Mouse (Mus musculus): ENCODE measurements at regions not wholly inside any gene's neighbourhood (a gene's known extent, or its start where the extent isn't known, plus 50 kb on each side); places are given as distances from the start of the nearest gene placed in this dataset.

DNA sequence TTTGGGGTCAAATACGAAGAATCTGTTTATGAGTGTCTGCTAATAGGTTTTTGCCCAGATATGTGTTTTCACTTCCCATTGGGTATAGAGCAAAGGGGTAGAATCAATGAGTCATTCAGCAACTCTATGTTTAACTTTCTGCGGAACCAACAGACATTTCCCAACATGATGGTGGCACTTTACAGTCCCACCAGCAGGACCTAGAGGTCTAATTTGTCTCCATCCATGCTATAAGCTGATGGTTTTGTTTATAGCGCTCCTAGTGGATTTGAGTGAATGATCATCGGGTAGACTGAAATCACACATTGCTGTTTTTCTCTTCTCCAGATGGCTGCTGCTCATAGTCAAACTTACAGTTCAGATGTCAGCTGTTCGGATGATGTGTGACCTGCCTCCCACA, 99.7 kb upstream of the Arid5b start:
- H3K27me3 ChIP-seq (ENCODE audit: control insufficient read depth, insufficient read depth, insufficient read length), result no peaks in the 10 kb centered on the region
- H3ac ChIP-seq (ENCODE audit: control insufficient read depth, insufficient read length, low read depth), result no peak overlapping the region
- no peaks in the 10 kb centered on the region for H3K36me3 ChIP-seq (ENCODE audit: control insufficient read depth, insufficient read depth)
- H3K79me3 ChIP-seq (ENCODE audit: low read depth), result no peaks in the 10 kb centered on the region
- TF ChIP-seq USF1 (IDR thresholded peaks at IDR 0.05; ENCODE audit: low read depth), result no peak
- TF ChIP-seq CEBPB (IDR thresholded peaks at IDR 0.05; ENCODE audit: low read depth), result no peak
- no peak for TF ChIP-seq MAX (IDR thresholded peaks at IDR 0.05)
- TF ChIP-seq FOSL1 (IDR thresholded peaks at IDR 0.05; ENCODE audit: insufficient read depth, low read length, poor library complexity, severe bottlenecking), result no peak
- TF ChIP-seq MYOG (IDR thresholded peaks at IDR 0.05; ENCODE audit: control insufficient read depth, extremely low read depth, insufficient read length), result no peak
- TF ChIP-seq CTCF (IDR thresholded peaks at IDR 0.05; ENCODE audit: control insufficient read depth, insufficient read depth, insufficient read length), result no peak
- TF ChIP-seq MYOD1 (IDR thresholded peaks at IDR 0.05; ENCODE audit: control insufficient read depth, insufficient read length, low read depth), result no peak
- no peaks in the 10 kb centered on the region for H3K79me2 ChIP-seq (ENCODE audit: control insufficient read depth, insufficient read depth)
- no peak overlapping the region for H3K4me3 ChIP-seq (ENCODE audit: insufficient read depth, poor library complexity, severe bottlenecking)

- no peak overlapping the region for H3ac ChIP-seq (ENCODE audit: control insufficient read depth, insufficient read length, low read depth)
- no peaks in the 10 kb centered on the region for H3K79me2 ChIP-seq (ENCODE audit: control insufficient read depth, insufficient read depth)
- TF ChIP-seq MAX (IDR thresholded peaks at IDR 0.05) (no peak), MYOD1 (IDR thresholded peaks at IDR 0.05; ENCODE audit: control insufficient read depth, insufficient read length, low read depth) (peak; percentile 96), CTCF (IDR thresholded peaks at IDR 0.05; ENCODE audit: control insufficient read depth, insufficient read depth, insufficient read length) (no peak), FOSL1 (IDR thresholded peaks at IDR 0.05; ENCODE audit: insufficient read depth, low read length, poor library complexity, severe bottlenecking) (peak; percentile 64), CEBPB (IDR thresholded peaks at IDR 0.05; ENCODE audit: low read depth) (no peak), USF1 (IDR thresholded peaks at IDR 0.05; ENCODE audit: low read depth) (no peak), MYOG (IDR thresholded peaks at IDR 0.05; ENCODE audit: control insufficient read depth, extremely low read depth, insufficient read length) (no peak)
- H3K36me3 ChIP-seq (ENCODE audit: control insufficient read depth, insufficient read depth), result no peaks in the 10 kb centered on the region
- no peaks in the 10 kb centered on the region for H3K27me3 ChIP-seq (ENCODE audit: control insufficient read depth, insufficient read depth, insufficient read length)
- H3K4me3 ChIP-seq (ENCODE audit: insufficient read depth, poor library complexity, severe bottlenecking), result no peak overlapping the region
- no peaks in the 10 kb centered on the region for H3K79me3 ChIP-seq (ENCODE audit: low read depth)
These were observed 98.9 kb upstream of the Arid5b start for GRCm38 (mm10) chr10:68377479-68377878.

- Histone ChIP-seq H3K36me3 (ENCODE audit: control insufficient read depth, insufficient read depth) (no peaks in the 10 kb centered on the region), H3K79me3 (ENCODE audit: low read depth) (no peaks in the 10 kb centered on the region), H3K79me2 (ENCODE audit: control insufficient read depth, insufficient read depth) (no peaks in the 10 kb centered on the region), H3K27me3 (ENCODE audit: control insufficient read depth, insufficient read depth, insufficient read length) (no peaks in the 10 kb centered on the region), H3K4me3 (ENCODE audit: insufficient read depth, poor library complexity, severe bottlenecking) (no peak overlapping the region), H3ac (ENCODE audit: control insufficient read depth, insufficient read length, low read depth) (no peak overlapping the region)
- TF ChIP-seq USF1 (IDR thresholded peaks at IDR 0.05; ENCODE audit: low read depth), result no peak
- no peak for TF ChIP-seq CEBPB (IDR thresholded peaks at IDR 0.05; ENCODE audit: low read depth)
- TF ChIP-seq CTCF (IDR thresholded peaks at IDR 0.05; ENCODE audit: control insufficient read depth, insufficient read depth, insufficient read length), result no peak
- TF ChIP-seq MYOG (IDR thresholded peaks at IDR 0.05; ENCODE audit: control insufficient read depth, extremely low read depth, insufficient read length), result no peak
- TF ChIP-seq MYOD1 (IDR thresholded peaks at IDR 0.05; ENCODE audit: control insufficient read depth, insufficient read length, low read depth), result no peak
- TF ChIP-seq FOSL1 (IDR thresholded peaks at IDR 0.05; ENCODE audit: insufficient read depth, low read length, poor library complexity, severe bottlenecking), result no peak
- no peak for TF ChIP-seq MAX (IDR thresholded peaks at IDR 0.05)
These were observed 95.3 kb upstream of the Arid5b start for GRCm38 (mm10) chr10:68373875-68374274.

DNA sequence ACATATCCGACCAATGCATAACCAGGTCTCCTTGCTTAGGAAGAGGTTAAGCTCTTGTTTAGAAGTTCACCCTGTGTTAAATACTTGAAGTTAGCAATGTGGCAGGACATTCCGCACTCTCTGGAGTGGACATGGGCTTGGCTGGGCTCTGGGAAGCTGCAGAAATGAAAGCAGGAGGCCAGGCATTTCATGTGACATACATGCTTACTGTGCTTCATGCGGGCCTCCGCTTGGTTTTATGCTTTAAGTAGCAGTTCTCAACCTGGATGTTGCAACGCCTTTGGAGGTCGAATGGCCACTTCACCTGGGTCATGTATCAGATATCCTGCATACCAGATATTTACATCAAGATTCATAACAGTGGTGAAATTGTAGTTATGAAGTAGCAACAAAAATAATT, 93.2 kb upstream of the Arid5b start:
- H3K36me3 ChIP-seq (ENCODE audit: control insufficient read depth, insufficient read depth), result no peaks in the 10 kb centered on the region
- H3K79me3 ChIP-seq (ENCODE audit: low read depth), result no peaks in the 10 kb centered on the region
- no peaks in the 10 kb centered on the region for H3K79me2 ChIP-seq (ENCODE audit: control insufficient read depth, insufficient read depth)
- H3K4me3 ChIP-seq (ENCODE audit: insufficient read depth, poor library complexity, severe bottlenecking), result no peak overlapping the region
- H3K27me3 ChIP-seq (ENCODE audit: control insufficient read depth, insufficient read depth, insufficient read length), result no peaks in the 10 kb centered on the region
- TF ChIP-seq USF1 (IDR thresholded peaks at IDR 0.05; ENCODE audit: low read depth) (no peak), CTCF (IDR thresholded peaks at IDR 0.05; ENCODE audit: control insufficient read depth, insufficient read depth, insufficient read length) (no peak), FOSL1 (IDR thresholded peaks at IDR 0.05; ENCODE audit: insufficient read depth, low read length, poor library complexity, severe bottlenecking) (no peak), MYOG (IDR thresholded peaks at IDR 0.05; ENCODE audit: control insufficient read depth, extremely low read depth, insufficient read length) (no peak)
- H3ac ChIP-seq (ENCODE audit: control insufficient read depth, insufficient read length, low read depth), result no peak overlapping the region

GRCm38 (mm10) chr10:68370986-68371385, 92.4 kb upstream of the Arid5b start:
- H3ac ChIP-seq (ENCODE audit: control insufficient read depth, insufficient read length, low read depth), result no peak overlapping the region
- no peak overlapping the region for H3K4me3 ChIP-seq (ENCODE audit: insufficient read depth, poor library complexity, severe bottlenecking)
- H3K79me2 ChIP-seq (ENCODE audit: control insufficient read depth, insufficient read depth), result no peaks in the 10 kb centered on the region
- no peaks in the 10 kb centered on the region for H3K79me3 ChIP-seq (ENCODE audit: low read depth)
- no peaks in the 10 kb centered on the region for H3K36me3 ChIP-seq (ENCODE audit: control insufficient read depth, insufficient read depth)
- no peak for TF ChIP-seq CEBPB (IDR thresholded peaks at IDR 0.05; ENCODE audit: low read depth)
- no peak for TF ChIP-seq MYOG (IDR thresholded peaks at IDR 0.05; ENCODE audit: control insufficient read depth, extremely low read depth, insufficient read length)
- TF ChIP-seq FOSL1 (IDR thresholded peaks at IDR 0.05; ENCODE audit: insufficient read depth, low read length, poor library complexity, severe bottlenecking), result no peak
- TF ChIP-seq USF1 (IDR thresholded peaks at IDR 0.05; ENCODE audit: low read depth), result no peak
- no peak for TF ChIP-seq CTCF (IDR thresholded peaks at IDR 0.05; ENCODE audit: control insufficient read depth, insufficient read depth, insufficient read length)
- no peak for TF ChIP-seq MYOD1 (IDR thresholded peaks at IDR 0.05; ENCODE audit: control insufficient read depth, insufficient read length, low read depth)
- TF ChIP-seq MAX (IDR thresholded peaks at IDR 0.05), result no peak
- no peaks in the 10 kb centered on the region for H3K27me3 ChIP-seq (ENCODE audit: control insufficient read depth, insufficient read depth, insufficient read length)

- Histone ChIP-seq H3ac (ENCODE audit: control insufficient read depth, insufficient read length, low read depth) (no peak overlapping the region), H3K79me3 (ENCODE audit: low read depth) (no peaks in the 10 kb centered on the region), H3K27me3 (ENCODE audit: control insufficient read depth, insufficient read depth, insufficient read length) (no peaks in the 10 kb centered on the region), H3K36me3 (ENCODE audit: control insufficient read depth, insufficient read depth) (no peaks in the 10 kb centered on the region), H3K79me2 (ENCODE audit: control insufficient read depth, insufficient read depth) (no peaks in the 10 kb centered on the region), H3K4me3 (ENCODE audit: insufficient read depth, poor library complexity, severe bottlenecking) (no peak overlapping the region)
- no peak for TF ChIP-seq FOSL1 (IDR thresholded peaks at IDR 0.05; ENCODE audit: insufficient read depth, low read length, poor library complexity, severe bottlenecking)
- no peak for TF ChIP-seq MYOG (IDR thresholded peaks at IDR 0.05; ENCODE audit: control insufficient read depth, extremely low read depth, insufficient read length)
- no peak for TF ChIP-seq USF1 (IDR thresholded peaks at IDR 0.05; ENCODE audit: low read depth)
- no peak for TF ChIP-seq MYOD1 (IDR thresholded peaks at IDR 0.05; ENCODE audit: control insufficient read depth, insufficient read length, low read depth)
- TF ChIP-seq CEBPB (IDR thresholded peaks at IDR 0.05; ENCODE audit: low read depth), result no peak
- no peak for TF ChIP-seq CTCF (IDR thresholded peaks at IDR 0.05; ENCODE audit: control insufficient read depth, insufficient read depth, insufficient read length)
- TF ChIP-seq MAX (IDR thresholded peaks at IDR 0.05), result no peak
These were observed 88.3 kb upstream of the Arid5b start for GRCm38 (mm10) chr10:68366796-68367195.

Measured in C2C12 (cell line).